Mouse (Mus musculus) G1E-ER4 (cell line): ENCODE measurements around the gene Kank2. TPM values are rescaled to one million over a fixed set of nuclear protein-coding genes. Genes with fewer than 3 reads are reported as not detected.

Experiments used
- GATA1 ChIP-seq: IDR thresholded peaks from one replicate; pipeline ENCODE4 v1.8.0; 2012; ENCODE audit warnings: low read length, inconsistent platforms
- polyA plus RNA-seq: library from polyadenylated mRNA; stranded (reverse); fragments of >175 nt; gene quantifications from 2 replicates; pipeline ENCODE4 v1.2.3, GENCODE M21; 2012

The Kank2 gene
- polyA plus RNA-seq, 1 experiment = 0.04 TPM

GRCm38 (mm10) chr9:21797921-21798344, 611 bp downstream of the Kank2 start:
- no peak for TF ChIP-seq GATA1

DNA sequence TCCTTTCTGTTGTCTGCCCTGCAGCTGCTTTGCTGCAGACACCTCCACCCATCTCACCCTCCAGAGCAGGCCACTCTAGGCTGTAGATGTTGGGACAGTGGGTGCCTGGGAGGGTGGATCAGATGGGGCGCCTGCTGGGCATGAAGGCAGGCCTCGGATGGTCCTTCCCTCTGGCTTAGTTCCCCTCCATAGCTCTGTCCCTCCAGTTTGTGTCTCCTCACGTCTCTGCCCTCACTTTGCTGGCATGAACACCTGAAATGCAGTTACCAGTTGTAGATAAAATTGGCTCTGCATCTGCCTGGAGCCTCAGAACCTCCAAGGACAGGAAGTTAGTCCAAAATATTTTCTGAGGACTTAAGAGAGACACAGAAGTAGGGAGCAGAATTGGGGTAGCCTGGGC, 1.6 kb downstream of the Kank2 start:
- no peak for TF ChIP-seq GATA1

DNA sequence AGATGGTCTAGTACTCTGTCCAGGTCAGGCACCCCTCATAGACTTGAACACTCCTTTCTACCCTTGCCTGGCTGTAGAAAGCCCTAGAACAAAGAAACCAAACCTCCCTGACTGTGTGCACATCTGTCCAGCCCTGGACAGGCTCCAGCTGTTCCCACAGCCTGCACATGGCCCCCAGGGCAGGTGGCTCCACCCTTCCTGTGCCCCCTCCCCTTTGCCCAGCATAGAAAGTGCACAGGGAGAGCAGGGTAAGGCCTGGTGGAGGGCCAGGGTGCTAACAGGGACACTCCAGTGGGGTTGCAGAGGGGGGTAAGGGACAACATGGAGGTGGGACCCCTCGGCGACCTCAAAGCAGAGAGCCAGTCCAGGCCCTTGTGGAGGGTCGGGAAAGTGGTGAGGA, 2.3 kb downstream of the Kank2 start:
- no peak for TF ChIP-seq GATA1

GRCm38 (mm10) chr9:21795579-21795978, 3.0 kb downstream of the Kank2 start:
- TF ChIP-seq GATA1 = no peak

- TF ChIP-seq GATA1 = no peak
Observed at GRCm38 (mm10) chr9:21794925-21795324, 3.6 kb downstream of the Kank2 start.

DNA sequence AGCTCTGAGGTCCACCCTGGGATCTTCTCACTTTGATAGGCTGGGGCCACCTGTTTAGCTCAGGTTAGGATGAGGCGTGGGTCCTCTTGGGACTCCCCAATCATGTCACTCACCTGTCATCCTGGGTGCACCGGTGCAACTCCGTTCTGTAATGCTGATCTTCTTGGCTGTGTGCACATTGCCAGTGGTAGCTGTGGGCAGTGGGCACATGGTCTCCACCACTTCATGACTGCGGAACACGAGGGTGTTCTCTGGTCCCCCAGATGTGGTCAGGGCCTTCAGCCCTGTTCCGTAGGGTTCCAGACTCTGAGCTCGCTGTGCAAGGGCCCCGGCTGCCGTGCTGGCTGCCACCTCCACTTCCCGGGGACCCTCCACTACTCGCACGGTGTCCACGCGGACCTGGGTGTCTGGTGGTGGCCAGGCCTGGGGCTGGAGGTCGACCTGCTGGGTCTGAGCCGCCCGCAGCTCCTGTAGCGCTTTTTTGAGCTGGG, 4.2 kb downstream of the Kank2 start:
- no peak for TF ChIP-seq GATA1

- no peak for TF ChIP-seq GATA1
Observed at GRCm38 (mm10) chr9:21792644-21793043, 5.9 kb downstream of the Kank2 start.

- TF ChIP-seq GATA1 = no peak
Observed at GRCm38 (mm10) chr9:21791861-21792260, 6.7 kb downstream of the Kank2 start.

DNA sequence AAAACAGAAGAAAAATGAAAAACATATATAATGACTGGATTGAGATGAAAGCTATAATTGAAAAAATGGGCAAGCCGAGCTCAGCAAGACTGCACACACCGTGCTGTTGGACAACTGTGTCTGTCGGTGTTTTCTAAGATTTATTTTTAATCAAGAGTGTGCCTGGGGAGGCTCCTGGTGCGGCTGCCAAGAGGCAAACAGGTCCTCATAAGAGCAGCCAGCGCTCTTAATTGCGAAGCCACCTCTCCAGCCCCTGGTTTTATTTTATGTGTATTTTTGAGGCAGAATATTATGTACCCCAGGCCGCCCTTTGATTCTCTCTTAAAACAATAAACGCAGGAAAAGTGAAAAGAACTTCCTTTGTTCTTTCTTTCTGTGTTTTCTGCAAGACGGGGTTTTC, 10.3 kb downstream of the Kank2 start:
- TF ChIP-seq GATA1 = no peak

DNA sequence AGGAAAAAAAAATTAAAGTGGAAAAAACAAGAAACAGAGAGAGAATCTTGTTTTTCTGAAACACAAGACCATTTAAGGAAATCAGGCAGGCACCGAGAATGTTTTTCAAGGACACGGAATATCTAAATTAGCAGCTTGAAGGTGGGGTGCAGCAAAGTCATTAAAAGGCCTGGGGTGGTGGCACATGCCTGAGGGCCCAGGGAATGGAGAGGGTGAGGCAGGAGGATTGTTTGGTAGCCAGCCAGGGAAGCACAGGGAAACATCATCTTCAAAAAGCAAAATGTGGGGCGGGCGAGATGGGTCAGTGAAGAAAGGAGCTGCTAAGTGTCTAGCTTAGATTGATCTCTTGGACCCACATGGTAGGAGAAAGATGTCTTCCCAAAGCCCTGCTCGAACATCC, 10.9 kb downstream of the Kank2 start:
- TF ChIP-seq GATA1 = no peak

DNA sequence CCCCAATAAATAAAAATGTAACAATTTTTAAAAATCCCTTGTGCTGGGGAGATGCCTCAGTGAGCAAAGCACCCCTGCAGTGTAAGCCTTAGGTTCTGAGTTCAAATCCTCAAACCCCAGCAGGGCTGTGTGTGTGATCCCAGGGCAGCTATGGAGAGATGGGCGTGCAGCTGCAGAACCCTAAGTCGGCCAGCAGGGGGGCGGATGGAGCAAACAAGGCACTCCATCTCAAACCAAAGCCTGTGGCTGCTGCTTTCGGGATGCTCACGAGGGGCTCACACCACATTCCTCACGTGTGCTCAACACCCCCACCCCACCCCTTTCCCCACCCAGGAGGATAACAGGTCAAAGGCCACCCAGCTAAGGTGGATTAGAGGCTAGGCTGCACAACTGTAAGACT, 11.6 kb downstream of the Kank2 start:
- no peak for TF ChIP-seq GATA1

DNA sequence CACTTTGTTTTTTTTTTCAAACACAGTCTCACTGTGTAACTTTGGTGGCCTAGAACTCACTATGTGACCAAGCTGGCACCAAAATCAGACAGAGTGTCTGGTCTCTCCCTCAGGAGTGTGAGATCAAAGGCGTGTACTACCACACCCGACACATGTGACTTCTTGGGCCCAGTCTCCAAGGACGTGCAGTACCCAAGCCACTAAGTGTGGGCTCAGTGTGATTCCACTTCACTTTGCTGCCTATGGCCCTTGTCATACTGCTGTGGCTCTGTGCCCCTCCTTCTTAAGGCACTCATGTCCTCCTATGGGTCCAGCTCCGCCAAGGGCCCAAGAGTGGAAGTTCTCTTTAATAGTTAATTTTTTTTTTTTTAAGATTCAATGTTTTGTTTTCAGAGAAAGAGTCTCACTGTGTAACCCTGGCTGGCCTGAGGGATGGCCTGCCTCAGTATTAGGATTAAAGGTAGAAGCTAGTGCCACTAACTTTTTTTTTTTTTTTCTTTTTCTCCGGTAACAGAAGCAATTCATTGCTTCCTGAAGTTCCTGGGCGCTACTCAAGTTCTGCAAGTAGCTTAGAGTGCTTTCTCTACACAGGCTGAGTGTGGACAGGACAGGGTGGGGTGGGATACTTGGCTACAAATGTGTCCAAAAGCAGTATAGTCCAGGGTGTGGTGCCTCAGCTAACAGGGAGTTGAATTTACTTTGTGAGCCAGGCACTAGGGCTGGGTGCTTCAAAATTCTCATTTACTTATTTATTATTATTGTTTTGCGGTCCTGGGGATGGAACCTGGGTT, 13.8 kb downstream of the Kank2 start:
- no peak for TF ChIP-seq GATA1

GRCm38 (mm10) chr9:21781657-21782468, 16.7 kb downstream of the Kank2 start:
- TF ChIP-seq GATA1 = no peak

- TF ChIP-seq GATA1 = no peak
Observed at GRCm38 (mm10) chr9:21777726-21778125, 20.8 kb downstream of the Kank2 start.

DNA sequence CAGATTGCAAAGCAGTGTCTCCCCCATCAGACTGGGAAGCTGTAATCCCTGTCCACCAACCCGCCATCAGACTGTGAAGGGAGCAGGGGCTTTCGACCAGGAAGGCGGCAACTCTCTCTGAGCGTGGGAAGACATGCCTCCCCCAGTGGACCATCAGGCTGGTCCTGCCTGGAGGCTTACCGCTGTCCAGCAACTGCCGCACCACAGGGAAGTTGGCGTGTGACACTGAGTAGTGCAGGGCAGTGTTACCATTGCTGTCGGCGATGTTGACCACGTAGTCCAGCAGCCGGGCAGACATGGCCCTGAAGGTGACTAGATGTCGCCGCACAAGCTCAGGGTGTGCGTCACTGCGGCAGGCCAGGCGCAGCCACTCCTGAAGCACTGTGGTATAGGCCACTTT, 24.2 kb downstream of the Kank2 start:
- TF ChIP-seq GATA1 = no peak

DNA sequence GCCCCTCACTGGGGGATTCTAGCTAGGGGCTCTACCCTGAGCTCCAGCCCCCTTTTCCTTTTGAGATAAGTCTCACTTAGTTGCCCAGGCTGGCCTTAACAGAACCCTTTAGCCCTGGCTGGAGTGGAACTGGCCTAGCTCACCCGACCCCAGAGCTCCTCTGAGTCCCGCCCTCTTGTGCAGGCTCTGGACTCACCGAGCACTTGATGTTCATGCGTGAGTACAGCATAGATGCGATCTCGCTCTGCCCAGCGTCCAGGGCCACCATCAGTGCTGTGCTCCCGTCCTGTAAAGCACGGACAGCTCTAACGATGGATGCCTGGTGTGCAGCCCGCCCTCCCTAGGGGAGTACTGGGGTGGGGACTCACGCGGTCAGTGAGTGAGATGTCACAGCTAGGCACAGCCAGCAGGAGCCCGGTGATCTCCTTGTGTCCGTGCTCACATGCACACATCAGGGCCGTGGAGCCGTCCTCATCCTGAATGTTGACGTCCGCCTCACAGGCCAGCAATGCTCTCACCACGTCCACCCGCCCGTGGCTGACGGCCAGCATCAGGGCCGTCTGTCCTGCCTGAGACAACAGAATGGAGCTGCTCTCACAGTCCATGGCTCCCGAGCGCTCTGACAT, 28.9 kb downstream of the Kank2 start:
- TF ChIP-seq GATA1 = no peak
